Mouse (Mus musculus) testis, adult 2 months (tissue): ENCODE measurements around the gene Sars2. TPM values are rescaled to one million over a fixed set of nuclear protein-coding genes. Genes with fewer than 3 reads are reported as not detected.
"Not testable (repeated sequence)": the region's sequence is repeated elsewhere in the genome, so short reads cannot be mapped to it uniquely, and the experiment has no call there.

ENCODE experiments used
- H3K27ac ChIP-seq: fragments of 200-500 bp; 2 replicates; pipeline ENCODE4 v1.5.1; 2012; ENCODE audit warnings: low read depth, low read length; ENCODE audit not compliant: control insufficient read depth, insufficient read depth
- H3K27me3 ChIP-seq: fragments of 200-500 bp; 2 replicates; pipeline ENCODE4 v1.6.1; 2012; ENCODE audit warnings: mild to moderate bottlenecking, low read length, moderate library complexity; ENCODE audit not compliant: control insufficient read depth, insufficient read depth
- H3K36me3 ChIP-seq: fragments of 200-500 bp; 2 replicates; pipeline ENCODE4 v1.6.1; 2012; ENCODE audit warnings: mild to moderate bottlenecking, low read length; ENCODE audit not compliant: control insufficient read depth, insufficient read depth
- H3K4me1 ChIP-seq: fragments of 200-500 bp; 2 replicates; pipeline ENCODE4 v1.6.1; 2012; ENCODE audit warnings: low read length; ENCODE audit not compliant: control insufficient read depth, insufficient read depth
- H3K4me3 ChIP-seq: fragments of 200-500 bp; 2 replicates; pipeline ENCODE4 v1.5.1; 2012; ENCODE audit warnings: low read depth, mild to moderate bottlenecking, low read length, moderate library complexity, mixed read lengths; ENCODE audit not compliant: control insufficient read depth
- CTCF ChIP-seq: fragments of 200-500 bp; IDR thresholded peaks from 2 replicates; pipeline ENCODE4 v1.5.1; 2012; ENCODE audit warnings: low read depth, mild to moderate bottlenecking, inconsistent platforms, low read length, moderate library complexity; ENCODE audit not compliant: control insufficient read depth, insufficient read depth, insufficient replicate concordance
- POLR2A ChIP-seq: fragments of 200-500 bp; IDR thresholded peaks from 2 replicates; pipeline ENCODE4 v1.6.1; 2012; ENCODE audit warnings: low read depth, mild to moderate bottlenecking, inconsistent platforms, low read length, moderate library complexity; ENCODE audit not compliant: control insufficient read depth
- polyA plus RNA-seq: library from polyadenylated mRNA; depleted of rRNA; stranded (reverse); fragments of >200 nt; gene quantifications from 2 replicates; pipeline ENCODE4 v1.2.3, GENCODE M21; 2012

Gene Sars2
- polyA plus RNA-seq, 1 experiment: 12.5 TPM

DNA sequence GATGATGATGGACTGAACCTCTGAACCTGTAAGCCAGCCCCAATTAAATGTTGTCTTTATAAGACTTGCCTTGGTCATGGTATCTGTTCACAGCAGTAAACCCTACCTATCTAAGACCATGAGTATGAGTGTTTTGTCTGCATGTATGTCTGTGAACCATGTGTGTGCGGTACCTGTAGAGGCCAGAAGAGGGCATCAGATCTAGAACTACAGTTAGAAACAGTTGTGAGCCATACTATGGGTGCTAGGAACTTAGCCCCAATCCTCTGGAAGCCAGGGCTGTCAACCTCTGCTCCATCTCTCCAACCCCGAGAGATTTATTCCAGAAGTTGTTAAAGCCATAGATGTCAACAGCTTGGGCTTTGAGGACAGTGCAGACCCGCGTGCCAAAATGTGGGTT, 41.5 kb upstream of the Sars2 start:
- no peak for TF ChIP-seq POLR2A
- TF ChIP-seq CTCF: no peak
- Histone ChIP-seq H3K4me1 (0 out of 2 replicates have a peak, but pooled peaks cover 2% of the 10 kb centered on the region), H3K36me3 (no peaks in the 10 kb centered on the region), H3K27ac (no peak overlapping the region), H3K4me3 (no peak overlapping the region), H3K27me3 (no peaks in the 10 kb centered on the region)

DNA sequence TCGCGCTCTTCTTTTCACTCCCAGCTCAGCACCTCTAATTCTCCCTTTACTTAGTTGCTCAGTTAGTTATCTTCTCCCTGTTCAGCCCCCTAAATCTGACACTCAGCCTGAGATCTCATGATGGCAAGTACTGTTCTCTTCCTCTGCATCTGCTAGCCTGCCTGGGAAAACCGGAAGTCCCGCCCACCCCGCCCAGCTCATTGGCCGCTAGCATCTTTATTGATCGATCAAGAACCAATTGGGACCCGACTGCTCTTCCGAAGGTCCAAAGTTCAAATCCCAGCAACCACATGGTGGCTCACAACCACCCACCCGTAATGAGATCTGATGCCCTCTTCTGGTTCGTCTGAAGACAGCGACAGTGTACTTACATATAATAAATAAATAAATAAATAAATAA, 40.5 kb upstream of the Sars2 start:
- not testable (repeated sequence) for H3K4me3 ChIP-seq

DNA sequence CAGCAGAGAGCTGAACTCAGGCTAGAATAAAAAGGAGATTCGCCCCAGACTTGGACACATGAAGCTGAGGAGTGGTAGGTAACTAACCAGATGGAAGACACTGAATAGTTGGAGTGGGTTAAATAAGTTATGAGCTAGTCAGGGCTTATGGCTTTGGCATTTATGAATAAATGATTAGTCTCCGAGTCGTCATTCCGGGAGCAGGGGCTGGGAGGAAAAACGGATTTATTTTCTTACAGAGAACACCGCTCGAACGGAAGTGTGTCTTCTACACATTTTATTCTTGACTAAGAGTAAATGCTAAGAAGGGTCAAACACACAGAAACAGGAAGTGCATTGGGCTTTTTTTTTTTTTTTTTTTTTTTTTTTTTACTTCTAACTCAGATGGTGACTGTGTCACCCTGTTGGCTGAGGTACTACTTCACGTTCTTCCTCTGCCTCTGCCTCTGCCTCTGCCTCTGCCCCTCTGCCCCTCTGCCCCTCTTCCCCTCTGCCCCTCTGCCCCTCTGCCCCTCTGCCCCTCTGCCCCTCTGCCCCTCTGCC, 39.1 kb upstream of the Sars2 start:
- Histone ChIP-seq H3K27me3 (no peaks in the 10 kb centered on the region), H3K4me1 (0 out of 2 replicates have a peak, but pooled peaks cover 2% of the 10 kb centered on the region), H3K36me3 (no peaks in the 10 kb centered on the region), H3K27ac (no peak overlapping the region), H3K4me3 (no peak overlapping the region)
- TF ChIP-seq CTCF (no peak), POLR2A (no peak)

More for the DNA sequence above, 40.5 kb upstream of the Sars2 start:
- H3K4me1 ChIP-seq, H3K27ac ChIP-seq, H3K27me3 ChIP-seq, H3K36me3 ChIP-seq: not testable (repeated sequence)

DNA sequence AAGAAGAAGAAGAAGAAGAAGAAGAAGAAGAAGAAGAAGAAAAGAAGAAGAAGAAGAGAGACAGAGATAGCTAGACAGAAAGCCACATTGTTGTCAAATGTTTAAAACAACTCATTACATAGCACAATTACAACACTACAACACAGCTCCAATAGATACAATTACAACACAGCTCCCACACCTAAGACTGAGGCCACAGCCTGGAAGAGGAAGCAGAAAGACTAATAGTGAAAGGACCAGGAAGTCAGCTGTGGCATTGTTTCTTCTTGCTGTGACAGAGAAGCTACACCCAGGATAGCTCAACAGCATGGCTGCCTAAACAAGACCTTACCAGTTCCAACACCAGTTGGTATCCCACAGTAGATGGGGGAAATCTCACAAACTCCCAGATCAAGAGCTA, 32.3 kb upstream of the Sars2 start:
- Histone ChIP-seq H3K27me3 (no peaks in the 10 kb centered on the region), H3K4me1 (peaks cover 3% of the 10 kb centered on the region; the same call in 1 of the 2 replicates), H3K36me3 (no peaks in the 10 kb centered on the region), H3K4me3 (no peak overlapping the region), H3K27ac (no peak overlapping the region)
- TF ChIP-seq POLR2A (no peak), CTCF (no peak)

DNA sequence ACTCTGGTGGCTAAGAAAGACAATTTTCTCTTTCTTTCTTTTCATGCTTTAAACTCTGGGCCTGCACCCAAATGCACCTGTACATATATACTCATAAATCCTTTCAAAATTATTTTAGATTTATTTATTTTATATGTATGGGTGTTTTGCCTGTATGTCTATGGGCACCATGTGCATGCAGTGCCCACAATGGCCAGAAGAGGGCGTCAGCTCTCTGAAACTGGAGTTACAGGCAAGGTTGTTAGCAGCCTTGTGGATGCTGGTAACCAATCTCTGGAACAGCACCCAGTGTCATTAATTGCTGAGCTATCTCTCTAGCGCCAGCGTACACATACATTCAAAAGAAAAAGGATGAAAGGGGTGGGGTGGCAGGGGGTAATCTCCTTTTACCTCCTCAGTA, 30.8 kb upstream of the Sars2 start:
- TF ChIP-seq POLR2A (no peak), CTCF (peak; percentile 85; the same call in 1 of the 2 replicates)
- H3K27ac ChIP-seq: no peak overlapping the region

DNA sequence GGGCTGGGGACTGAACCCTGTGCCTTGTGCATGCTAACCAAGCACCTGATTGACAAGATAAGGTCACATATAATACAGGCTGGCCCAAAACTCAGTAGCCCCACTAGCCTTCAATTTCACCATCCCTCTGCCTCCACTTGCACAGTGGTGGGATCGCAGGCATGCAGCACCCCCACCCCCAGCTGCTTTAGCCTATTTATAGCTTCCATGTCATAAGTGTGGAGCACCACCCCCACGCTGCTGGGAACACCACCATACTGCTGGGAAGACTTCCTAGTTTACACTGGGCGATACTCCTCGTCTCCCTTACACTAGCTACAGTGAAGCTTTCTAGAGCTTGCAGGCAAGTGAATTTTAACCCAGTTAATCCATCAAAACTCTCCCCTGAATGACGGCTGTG, 27.1 kb upstream of the Sars2 start:
- no peaks in the 10 kb centered on the region for H3K36me3 ChIP-seq
- peaks cover 5% of the 10 kb centered on the region; the same call in 1 of the 2 replicates for H3K4me1 ChIP-seq
- H3K4me3 ChIP-seq: no peak overlapping the region
- TF ChIP-seq CTCF: no peak
- no peak for TF ChIP-seq POLR2A
- H3K27me3 ChIP-seq: peaks cover 2% of the 10 kb centered on the region; the same call in 1 of the 2 replicates
- no peak overlapping the region for H3K27ac ChIP-seq

More for the DNA sequence above, 30.8 kb upstream of the Sars2 start:
- H3K4me1 ChIP-seq: peaks cover 3% of the 10 kb centered on the region; the same call in 1 of the 2 replicates
- H3K27me3 ChIP-seq: no peaks in the 10 kb centered on the region
- H3K4me3 ChIP-seq: no peak overlapping the region
- H3K36me3 ChIP-seq: no peaks in the 10 kb centered on the region

DNA sequence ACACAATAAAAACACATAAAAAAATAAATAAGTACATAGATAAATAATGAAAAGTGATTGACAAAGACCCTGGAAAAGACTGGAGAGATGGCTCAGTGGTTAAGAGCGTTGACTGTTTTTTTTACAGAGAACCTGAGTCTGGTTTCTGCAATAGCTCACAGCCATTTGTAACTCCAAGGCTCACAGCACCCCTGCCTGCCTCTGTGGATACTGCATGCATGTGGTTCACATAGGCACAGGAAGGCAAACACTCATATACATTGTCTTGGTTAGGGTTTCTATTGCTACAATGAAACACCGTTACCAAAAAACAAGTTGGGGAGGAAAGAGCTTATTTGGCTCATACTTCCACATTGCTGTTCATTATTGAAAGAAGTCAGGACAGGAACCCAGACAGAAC, 26.2 kb upstream of the Sars2 start:
- no peaks in the 10 kb centered on the region for H3K36me3 ChIP-seq
- TF ChIP-seq CTCF: no peak
- TF ChIP-seq POLR2A: no peak

DNA sequence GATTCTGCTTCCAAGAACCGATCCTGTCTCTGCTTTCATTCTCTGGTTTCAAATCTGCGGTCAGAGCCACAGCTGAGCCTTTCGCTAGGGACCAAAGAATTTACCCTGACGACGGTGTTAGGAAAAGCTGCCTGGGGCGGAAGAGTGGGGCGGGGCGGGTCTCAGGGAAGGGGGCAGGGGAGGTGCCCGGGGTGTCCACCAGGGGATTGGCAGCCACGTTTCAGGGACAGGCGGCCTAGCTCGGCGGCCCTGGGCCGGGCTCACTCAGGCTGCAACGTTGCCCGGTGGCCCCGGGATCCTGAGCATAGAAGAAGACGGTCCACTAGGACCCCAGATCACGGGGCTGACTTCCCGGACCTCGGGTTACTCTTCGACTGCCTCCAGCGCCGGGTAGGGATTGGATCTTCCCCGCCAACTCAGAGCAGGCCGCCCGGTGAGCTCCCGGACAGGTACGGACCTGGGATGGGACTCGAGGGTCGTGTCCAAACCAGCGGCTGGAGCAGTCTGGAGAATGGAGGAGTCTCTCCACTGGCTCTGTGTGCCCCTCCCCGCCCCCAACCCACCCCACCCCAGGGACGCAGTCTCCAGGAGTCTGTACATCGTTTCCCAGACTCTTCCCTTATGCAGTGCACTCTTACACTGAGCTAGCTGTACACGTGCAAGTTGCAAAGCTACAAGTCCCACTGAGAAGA, 25.1 kb upstream of the Sars2 start, which contains the start of gene Fbxo17:
Fbxo17 (plus strand) TSS at position 215 of the 692 bp plus-strand sequence.
- peaks cover 2% of the 10 kb centered on the region; the same call in 1 of the 2 replicates for H3K27me3 ChIP-seq
- peak within 1 kb of the TSS; percentile 68; the same call in 1 of the 2 replicates for H3K27ac ChIP-seq
- H3K4me1 ChIP-seq: peaks cover 5% of the 10 kb centered on the region; the same call in 1 of the 2 replicates
- H3K36me3 ChIP-seq: no peaks in the 10 kb centered on the region
- no peak for TF ChIP-seq CTCF
- no peak; the same call in 1 of the 2 replicates for TF ChIP-seq POLR2A
- peak within 1 kb of the TSS; percentile 72 for H3K4me3 ChIP-seq

More for the DNA sequence above, 26.2 kb upstream of the Sars2 start:
- H3K4me3 ChIP-seq: no peak overlapping the region
- peaks cover 2% of the 10 kb centered on the region; the same call in 1 of the 2 replicates for H3K27me3 ChIP-seq
- no peak overlapping the region for H3K27ac ChIP-seq
- H3K4me1 ChIP-seq: peaks cover 5% of the 10 kb centered on the region; the same call in 1 of the 2 replicates
